10 mouse cellular contexts compared by ENCODE assay signal in the genomic region with DNA sequence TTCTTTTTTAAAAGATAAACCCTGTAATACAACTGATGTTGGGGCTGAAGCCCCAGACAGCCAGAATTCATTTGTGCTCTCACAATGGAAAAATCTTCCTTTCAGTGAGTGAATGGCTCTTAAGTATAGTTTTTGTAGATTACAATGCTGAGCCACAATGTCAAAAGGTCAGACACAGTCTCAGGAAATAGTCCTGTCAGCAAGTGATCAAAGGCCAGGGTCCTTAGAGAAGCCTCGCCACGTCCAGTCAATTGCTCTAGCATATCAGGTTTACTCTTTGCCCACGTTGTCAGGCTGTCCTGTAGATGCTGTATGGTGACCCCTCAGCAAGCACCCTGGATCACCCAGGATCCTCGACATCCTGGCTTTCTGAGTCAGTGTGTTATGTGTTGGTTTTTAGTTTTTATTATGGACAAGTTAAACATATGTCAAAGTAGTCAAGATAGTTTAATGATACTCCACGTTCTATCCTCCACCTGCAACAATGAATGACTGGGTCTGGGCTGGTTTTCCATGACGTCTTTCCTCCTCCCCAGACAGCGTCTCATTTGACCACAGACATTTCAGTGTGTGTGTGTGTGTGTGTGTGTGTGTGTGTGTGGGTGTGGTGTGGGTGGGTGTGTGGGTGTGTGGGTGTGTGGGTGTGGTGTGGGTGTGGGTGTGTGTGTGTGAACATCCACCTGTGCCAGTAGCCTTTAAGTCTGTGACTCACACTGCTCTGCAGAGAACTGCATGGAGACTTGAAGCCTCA.
DNase-seq lines count a peak whose midpoint lies in the region; ATAC-seq lines count a peak whose summit lies in the region.
"Had no signal": no experiment of that assay in that cellular context is flagged by ENCODE, and none has a peak within 500 bp of the region (broad histone marks: within the 10 kb centered on the region; RNA-seq: fewer than 3 reads in every experiment).

No protein-coding gene starts in this region.

- DNase-seq in liver, embryonic 11.5 days (ENCODE audit: low spot score), result peak; percentile 23
- DNase-seq in liver, result no peak
- peak; percentile 68 for DNase-seq in embryo, embryonic 10.5 days (ENCODE audit: low spot score)
- peak; percentile 87 for DNase-seq in naive thymus-derived CD4-positive, alpha-beta T cell, adult 2 months (ENCODE audit: low read depth)
- DNase-seq in urinary bladder, postnatal 10 days (ENCODE audit: low spot score), result no peak
- no peak for DNase-seq in right cerebral cortex, postnatal 4 days
- DNase-seq: cerebellum, postnatal 36 days; liver, postnatal 0 days had no signal

- no peak overlapping the region for H3K9ac ChIP-seq in liver, embryonic 11.5 days (ENCODE audit: low read depth, low read length)
- no peak overlapping the region for H3K9ac ChIP-seq in midbrain, embryonic 16.5 days (ENCODE audit: low read depth, low read length)
- H3K9ac ChIP-seq: liver, postnatal 0 days had no signal

- no peak for ATAC-seq in liver, embryonic 11.5 days (replicated peaks; ENCODE audit: low FRiP score)
- ATAC-seq in midbrain, embryonic 16.5 days, result no peak
- ATAC-seq: liver, postnatal 0 days had no signal

- no peaks in the 10 kb centered on the region for H3K9me3 ChIP-seq in liver, embryonic 11.5 days (ENCODE audit: control insufficient read depth, low read length)
- no peaks in the 10 kb centered on the region for H3K9me3 ChIP-seq in midbrain, embryonic 16.5 days (replicated peaks; ENCODE audit: control insufficient read depth, low read length, poor library complexity, severe bottlenecking)
- H3K9me3 ChIP-seq: G1E had no signal

- H3K4me3 ChIP-seq in liver, embryonic 11.5 days (ENCODE audit: low read depth, low read length), result no peak overlapping the region
- H3K4me3 ChIP-seq in midbrain, embryonic 16.5 days (ENCODE audit: low read depth, low read length), result no peak overlapping the region

- no peak overlapping the region for H3K27ac ChIP-seq in liver, embryonic 11.5 days (ENCODE audit: low read depth, low read length)
- no peak overlapping the region for H3K27ac ChIP-seq in midbrain, embryonic 16.5 days (ENCODE audit: low read length)

- H3K4me1 ChIP-seq in liver, embryonic 11.5 days (replicated peaks; ENCODE audit: control insufficient read depth, insufficient read depth, low read length), result peaks cover 13% of the 10 kb centered on the region
- H3K4me1 ChIP-seq in midbrain, embryonic 16.5 days (ENCODE audit: control insufficient read depth, insufficient read depth, low read length), result peaks cover 4% of the 10 kb centered on the region; the same call in 1 of the 2 replicates

- peaks cover 3% of the 10 kb centered on the region; the same call in 1 of the 2 replicates for H3K27me3 ChIP-seq in liver, embryonic 11.5 days (replicated peaks; ENCODE audit: control insufficient read depth, insufficient read depth, low read length)
- no peaks in the 10 kb centered on the region for H3K27me3 ChIP-seq in midbrain, embryonic 16.5 days (ENCODE audit: control insufficient read depth, insufficient read depth, low read depth, low read length)

- 49% methylated on average over 7 of the region's 7 CpGs for WGBS in liver, embryonic 11.5 days
- WGBS in midbrain, embryonic 16.5 days, result 57% methylated on average over 7 of the region's 7 CpGs

- no peaks in the 10 kb centered on the region for H3K36me3 ChIP-seq in liver, embryonic 11.5 days (ENCODE audit: control insufficient read depth, insufficient read depth, low read length)
- H3K36me3 ChIP-seq in midbrain, embryonic 16.5 days (ENCODE audit: control insufficient read depth, insufficient read depth, low read length), result no peaks in the 10 kb centered on the region
- H3K36me3 ChIP-seq: G1E had no signal

- H3K4me2 ChIP-seq in liver, embryonic 11.5 days, result no peak overlapping the region
- no peak overlapping the region for H3K4me2 ChIP-seq in midbrain, embryonic 16.5 days (ENCODE audit: low read length)

Comparison
In these comparisons a context has a peak if more than half of its experiments do, and no peak if none do; other contexts are left out.
1. DNase-seq: peak in liver, embryonic 11.5 days (single experiment), embryo, embryonic 10.5 days (single experiment) and naive thymus-derived CD4-positive, alpha-beta T cell, adult 2 months (single experiment); none in liver (single experiment), urinary bladder, postnatal 10 days (single experiment) and right cerebral cortex, postnatal 4 days (single experiment).